Mouse (Mus musculus) erythroblast, embryonic 14.5 days (primary cell): ENCODE measurements around the gene Tmprss12.

Experiments
- GATA1 ChIP-seq: IDR thresholded peaks from 2 replicates; pipeline ENCODE4 v1.6.1; 2012; ENCODE audit warnings: low read length, inconsistent platforms, mixed read lengths
- TAL1 ChIP-seq: IDR thresholded peaks from 3 replicates; pipeline ENCODE4 v1.6.1; 2012; ENCODE audit warnings: low read length, inconsistent platforms, mixed read lengths

DNA sequence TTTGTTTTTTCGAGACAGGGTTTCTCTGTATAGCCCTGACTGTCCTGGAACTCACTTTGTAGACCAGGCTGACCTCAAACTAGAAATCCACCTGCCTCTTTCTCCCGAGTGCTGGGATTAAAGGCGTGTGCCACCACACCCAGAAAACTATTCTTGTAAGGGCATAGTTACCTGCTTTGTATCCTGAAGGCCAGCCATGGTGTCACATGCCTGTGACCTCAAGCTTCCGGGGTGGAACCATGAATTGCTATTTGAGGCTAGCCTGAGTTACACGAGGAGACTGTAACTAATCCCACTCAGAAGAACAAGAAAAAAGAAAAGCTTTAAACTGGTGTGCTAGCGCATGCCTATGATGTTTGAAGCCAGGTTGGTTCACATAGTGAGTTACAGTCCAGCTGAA, 24.3 kb upstream of the Tmprss12 start:
- TF ChIP-seq GATA1: no peak
- TF ChIP-seq TAL1: no peak
